Mouse (Mus musculus) hindbrain, postnatal 0 days (tissue): ENCODE results near the gene Slc4a4. TPM values are rescaled to one million over a fixed set of nuclear protein-coding genes. Genes with fewer than 3 reads are reported as not detected.
"Not testable (repeated sequence)": the region's sequence is repeated elsewhere in the genome, so short reads cannot be mapped to it uniquely, and the experiment has no call there.

Experiments
- ATAC-seq: fragments of 200-750 bp; cut with Nextera tagmentation; 2 replicates; pipeline ENCODE4 v1.8.0; 2017; ENCODE audit warnings: mild to moderate bottlenecking, moderate TSS enrichment, moderate library complexity
- DNase-seq: peaks from one replicate; pipeline ENCODE4 v3.0.0-alpha.2; 2015; ENCODE audit warnings: low spot score
- H3K27ac ChIP-seq: fragments of 300-500 bp; sonication (generic); 2 replicates; pipeline ENCODE4 v1.5.1; 2014; ENCODE audit warnings: mild to moderate bottlenecking
- H3K27me3 ChIP-seq: fragments of 300-500 bp; sonication (generic); 2 replicates; pipeline ENCODE4 v1.6.1; 2014; ENCODE audit warnings: low read length, mixed read lengths; ENCODE audit not compliant: insufficient read depth
- H3K36me3 ChIP-seq: fragments of 300-500 bp; sonication (generic); 2 replicates; pipeline ENCODE4 v1.6.1; 2014; ENCODE audit warnings: low read length, mixed read lengths; ENCODE audit not compliant: insufficient read depth
- H3K4me1 ChIP-seq: fragments of 300-500 bp; sonication (generic); 2 replicates; pipeline ENCODE4 v1.6.1; 2014; ENCODE audit warnings: antibody characterized with exemption, low read length, mixed read lengths; ENCODE audit not compliant: insufficient read depth
- H3K4me2 ChIP-seq: fragments of 300-500 bp; sonication (generic); 2 replicates; pipeline ENCODE4 v1.6.1; 2014; ENCODE audit warnings: low read depth, mild to moderate bottlenecking, low read length, moderate library complexity, mixed read lengths
- H3K4me3 ChIP-seq: fragments of 300-500 bp; sonication (generic); 2 replicates; pipeline ENCODE4 v1.5.1; 2014; ENCODE audit warnings: low read length
- H3K9ac ChIP-seq: fragments of 300-500 bp; sonication (generic); replicated peaks from 2 replicates; pipeline ENCODE4 v1.6.1; 2014; ENCODE audit warnings: mild to moderate bottlenecking, low read length, moderate library complexity, mixed read lengths
- H3K9me3 ChIP-seq: fragments of 300-500 bp; sonication (generic); 2 replicates; pipeline ENCODE4 v1.6.1; 2016; ENCODE audit warnings: low read length, mixed read lengths
- CTCF ChIP-seq: IDR thresholded peaks from 2 replicates; pipeline ENCODE4 v1.5.1; 2016; ENCODE audit warnings: antibody characterized with exemption, control low read depth, low read depth
- WGBS: fragments of 180-500 bp; shearing (Covaris S2); extraction: QIAGEN DNeasy Blood & Tissue Kit; methylation state at CpG from one replicate; pipeline ENCODE4 v1.1.7; 2014; 5-methylcytosine and 5-hydroxymethylcytosine counted together
- polyA plus RNA-seq: library from polyadenylated mRNA; unstranded; fragments of >200 nt; fragmentation: Nextera tagmentation; extraction: Ambion mirVana; gene quantifications from 2 replicates; pipeline ENCODE4 v1.2.1, GENCODE M21; 2015
- total RNA-seq: library from RNA; depleted of rRNA; stranded (reverse); fragments of >200 nt; gene quantifications from 2 replicates; pipeline ENCODE4 v1.2.3, GENCODE M21; 2014

The Slc4a4 gene
- total and polyA plus RNA-seq, 2 experiments from 2014 or later: 31.1 to 68.8 TPM

DNA sequence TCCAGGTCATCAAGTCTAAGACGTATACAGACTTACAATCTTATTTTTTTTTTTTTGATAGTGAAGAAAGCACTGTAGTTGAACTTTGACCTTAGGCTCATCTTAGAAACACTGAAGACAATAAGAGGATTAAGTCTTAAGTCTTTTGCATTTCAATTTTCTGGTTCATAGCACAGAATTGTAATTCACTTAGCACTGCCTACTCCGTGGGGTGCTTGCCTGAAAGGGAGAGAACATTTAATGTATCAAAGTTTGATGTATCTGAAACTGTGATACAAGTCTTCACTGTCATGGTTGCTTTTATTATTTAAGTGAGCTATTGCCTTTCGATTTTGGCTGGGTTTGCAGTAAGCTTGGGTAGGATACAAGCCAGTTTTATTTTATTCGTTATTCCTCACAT lies 211.5 kb downstream of the Slc4a4 start:
- Histone ChIP-seq H3K4me3 (no peak overlapping the region), H3K4me2 (no peak overlapping the region), H3K27ac (no peak overlapping the region), H3K27me3 (no peaks in the 10 kb centered on the region), H3K9ac (no peak overlapping the region), H3K9me3 (no peaks in the 10 kb centered on the region), H3K4me1 (no peaks in the 10 kb centered on the region), H3K36me3 (no peaks in the 10 kb centered on the region)
- 53% methylated on average over 4 of the region's 4 CpGs for WGBS
- no peak for TF ChIP-seq CTCF
- DNase-seq (no peak), ATAC-seq (no peak)

- H3K4me2 ChIP-seq: no peak overlapping the region
- 77% methylated on average over 3 of the region's 3 CpGs for WGBS
- no peak overlapping the region for H3K9ac ChIP-seq
- H3K4me3 ChIP-seq: no peak overlapping the region
- DNase-seq: no peak
- H3K4me1 ChIP-seq: no peaks in the 10 kb centered on the region
- H3K27me3 ChIP-seq: no peaks in the 10 kb centered on the region
- H3K27ac ChIP-seq: no peak overlapping the region
- no peak for ATAC-seq
- H3K36me3 ChIP-seq: no peaks in the 10 kb centered on the region
- TF ChIP-seq CTCF: no peak
- H3K9me3 ChIP-seq: no peaks in the 10 kb centered on the region
Measured at GRCm38 (mm10) chr5:89099886-89100285, 213.3 kb downstream of the Slc4a4 start.

DNA sequence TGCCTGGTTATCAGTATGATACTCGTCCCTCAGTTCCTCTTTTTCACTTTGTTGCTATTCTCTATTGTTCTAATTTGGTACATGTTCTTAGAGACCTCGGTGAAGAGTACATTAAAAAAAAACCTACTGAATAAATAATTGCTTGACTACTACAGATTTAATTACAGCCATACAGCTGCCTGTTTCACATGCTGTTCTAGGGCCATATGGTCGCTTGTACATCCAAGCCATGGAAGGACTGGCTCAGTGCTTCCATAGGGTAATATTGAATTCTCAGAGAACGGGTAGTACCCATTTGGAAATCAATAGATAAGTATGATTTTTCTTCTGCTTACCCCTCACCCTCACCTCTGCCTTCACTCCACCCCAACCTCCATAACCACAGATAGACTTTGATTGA lies 215.9 kb downstream of the Slc4a4 start:
- Histone ChIP-seq H3K36me3 (no peaks in the 10 kb centered on the region), H3K9me3 (no peaks in the 10 kb centered on the region), H3K9ac (no peak overlapping the region), H3K27me3 (no peaks in the 10 kb centered on the region), H3K4me1 (no peaks in the 10 kb centered on the region), H3K4me2 (no peak overlapping the region), H3K27ac (no peak overlapping the region), H3K4me3 (no peak overlapping the region)
- DNase-seq (no peak), ATAC-seq (no peak)
- WGBS: 63% methylated on average over 4 of the region's 4 CpGs
- no peak for TF ChIP-seq CTCF

DNA sequence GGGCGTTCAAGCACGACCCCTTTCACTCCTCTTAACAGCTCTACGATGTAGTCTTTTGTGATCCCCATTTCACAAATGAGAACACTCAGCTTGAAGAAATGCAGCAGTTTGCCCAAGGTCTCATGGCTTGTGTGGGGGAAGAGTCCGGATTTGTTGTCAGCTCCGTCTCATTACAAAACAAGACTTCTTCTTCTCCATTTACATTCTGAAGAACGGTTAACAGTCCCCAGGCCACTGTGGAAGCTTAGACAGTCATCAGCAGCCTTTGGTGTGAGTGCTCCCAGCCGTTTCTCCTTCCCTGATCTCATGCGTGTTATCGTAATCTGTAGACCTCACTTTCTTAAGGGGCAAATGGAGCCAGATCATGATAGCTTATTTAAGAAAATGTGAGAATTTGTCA lies 218.7 kb downstream of the Slc4a4 start:
- no peak overlapping the region for H3K4me2 ChIP-seq
- WGBS: 61% methylated on average over 9 of the region's 9 CpGs
- TF ChIP-seq CTCF: no peak
- H3K36me3 ChIP-seq: no peaks in the 10 kb centered on the region
- H3K4me3 ChIP-seq: no peak overlapping the region
- H3K27ac ChIP-seq: no peak overlapping the region
- no peaks in the 10 kb centered on the region for H3K9me3 ChIP-seq
- no peak overlapping the region for H3K9ac ChIP-seq
- no peaks in the 10 kb centered on the region for H3K4me1 ChIP-seq
- no peak for DNase-seq
- H3K27me3 ChIP-seq: no peaks in the 10 kb centered on the region
- ATAC-seq: no peak

DNA sequence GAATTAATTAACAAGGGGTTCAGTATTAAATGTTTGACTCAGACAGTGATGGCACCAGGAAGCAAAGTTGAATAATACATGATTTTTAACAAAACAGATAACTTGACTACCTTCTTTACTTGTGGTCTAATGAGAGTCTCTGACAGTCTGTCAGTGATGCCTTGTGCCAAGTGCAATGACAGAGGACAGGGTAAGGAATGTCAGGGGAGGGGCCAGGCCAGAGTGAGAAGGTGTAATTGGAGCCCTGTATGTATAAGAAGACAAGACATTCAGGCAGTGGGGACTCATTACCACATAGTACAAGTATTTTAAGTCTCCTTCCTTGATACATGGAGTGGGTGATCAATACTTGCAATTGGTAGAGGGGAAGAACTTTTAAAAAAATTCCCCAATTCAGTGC lies 219.6 kb downstream of the Slc4a4 start:
- no peak for ATAC-seq
- H3K4me3 ChIP-seq: no peak overlapping the region
- no peak for TF ChIP-seq CTCF

GRCm38 (mm10) chr5:89108809-89109208 lies 222.2 kb downstream of the Slc4a4 start:
- TF ChIP-seq CTCF: no peak
- no peak for DNase-seq
- Histone ChIP-seq H3K4me2 (no peak overlapping the region), H3K27me3 (no peaks in the 10 kb centered on the region), H3K4me1 (no peaks in the 10 kb centered on the region), H3K9me3 (no peaks in the 10 kb centered on the region), H3K36me3 (no peaks in the 10 kb centered on the region), H3K4me3 (no peak overlapping the region), H3K9ac (no peak overlapping the region), H3K27ac (no peak overlapping the region)
- 67% methylated on average over 1 of the region's 1 CpGs for WGBS
- ATAC-seq: no peak

More for the DNA sequence above, 219.6 kb downstream of the Slc4a4 start:
- no peaks in the 10 kb centered on the region for H3K27me3 ChIP-seq
- H3K4me1 ChIP-seq: no peaks in the 10 kb centered on the region
- DNase-seq: no peak
- H3K9ac ChIP-seq: no peak overlapping the region
- H3K27ac ChIP-seq: no peak overlapping the region
- no peak overlapping the region for H3K4me2 ChIP-seq
- no peaks in the 10 kb centered on the region for H3K36me3 ChIP-seq
- no peaks in the 10 kb centered on the region for H3K9me3 ChIP-seq

GRCm38 (mm10) chr5:89109832-89110231 lies 223.2 kb downstream of the Slc4a4 start:
- DNase-seq: no peak

GRCm38 (mm10) chr5:89111987-89112386 lies 225.4 kb downstream of the Slc4a4 start:
- DNase-seq, H3K9ac ChIP-seq, H3K9me3 ChIP-seq, H3K36me3 ChIP-seq, H3K4me2 ChIP-seq, H3K4me1 ChIP-seq, ATAC-seq, H3K4me3 ChIP-seq, H3K27ac ChIP-seq, H3K27me3 ChIP-seq: not testable (repeated sequence)
- WGBS: 93% methylated on average over 12 of the region's 17 CpGs

More at GRCm38 (mm10) chr5:89109832-89110231, 223.2 kb downstream of the Slc4a4 start:
- Histone ChIP-seq H3K27me3 (no peaks in the 10 kb centered on the region), H3K4me1 (no peaks in the 10 kb centered on the region), H3K36me3 (no peaks in the 10 kb centered on the region), H3K4me2 (no peak overlapping the region), H3K9me3 (no peaks in the 10 kb centered on the region), H3K27ac (no peak overlapping the region), H3K9ac (no peak overlapping the region), H3K4me3 (no peak overlapping the region)
- ATAC-seq: no peak
- 82% methylated on average over 2 of the region's 2 CpGs for WGBS
- no peak for TF ChIP-seq CTCF
